Mouse (Mus musculus): ENCODE measurements around the gene Zfp523. TPM values are rescaled to one million over a fixed set of nuclear protein-coding genes. Genes with fewer than 3 reads are reported as not detected.
"Not testable (repeated sequence)": the region's sequence is repeated elsewhere in the genome, so short reads cannot be mapped to it uniquely, and the experiment has no call there.

The Zfp523 gene
- polyA plus RNA-seq, 1 experiment from 2014 or later: 32.4 TPM

GRCm38 (mm10) chr17:28204052-28204720, 27.3 kb downstream of the Zfp523 start:
- no peak overlapping the region for H3K27ac ChIP-seq (replicated peaks)
- H3K27me3 ChIP-seq (ENCODE audit: low read depth, poor library complexity, severe bottlenecking): peaks cover 15% of the 10 kb centered on the region
- peak; percentile 62 for DNase-seq (ENCODE audit: low spot score)
- H3K36me3 ChIP-seq: peaks cover 56% of the 10 kb centered on the region
- H3K4me3 ChIP-seq: no peak overlapping the region
- 38% methylated on average over 14 of the region's 14 CpGs for WGBS
- H3K9me3 ChIP-seq (replicated peaks): no peaks in the 10 kb centered on the region
- peaks cover 20% of the 10 kb centered on the region for H3K4me1 ChIP-seq

- no peak overlapping the region for H3K27ac ChIP-seq (replicated peaks)
- 89% methylated on average over 8 of the region's 8 CpGs for WGBS
- H3K36me3 ChIP-seq: peaks cover 43% of the 10 kb centered on the region
- peaks cover 15% of the 10 kb centered on the region for H3K27me3 ChIP-seq (ENCODE audit: low read depth, poor library complexity, severe bottlenecking)
- peaks cover 20% of the 10 kb centered on the region for H3K4me1 ChIP-seq
- H3K9me3 ChIP-seq (replicated peaks): no peaks in the 10 kb centered on the region
- no peak overlapping the region for H3K4me3 ChIP-seq
- no peak for DNase-seq (ENCODE audit: low spot score)
These were observed 28.5 kb downstream of the Zfp523 start for GRCm38 (mm10) chr17:28205443-28205842.

- Histone ChIP-seq H3K36me3 (peaks cover 27% of the 10 kb centered on the region), H3K27ac (replicated peaks) (peak overlapping the region; percentile 65), H3K9me3 (replicated peaks) (no peaks in the 10 kb centered on the region), H3K4me1 (peaks cover 20% of the 10 kb centered on the region), H3K27me3 (ENCODE audit: low read depth, poor library complexity, severe bottlenecking) (peaks cover 15% of the 10 kb centered on the region), H3K4me3 (peak overlapping the region; percentile 38; the same call in 1 of the 2 replicates)
- WGBS: 74% methylated on average over 8 of the region's 8 CpGs
- DNase-seq (ENCODE audit: low spot score): no peak
These were observed 30.2 kb downstream of the Zfp523 start for GRCm38 (mm10) chr17:28207092-28207491.

GRCm38 (mm10) chr17:28207591-28208313, 30.8 kb downstream of the Zfp523 start, which contains the start of gene Def6:
Def6 (plus strand) TSS chr17:28207778.
- peaks cover 20% of the 10 kb centered on the region for H3K4me1 ChIP-seq
- peak; percentile 69 for DNase-seq (ENCODE audit: low spot score)
- WGBS: 25% methylated on average over 26 of the region's 26 CpGs
- H3K27me3 ChIP-seq (ENCODE audit: low read depth, poor library complexity, severe bottlenecking): peaks cover 15% of the 10 kb centered on the region
- no peaks in the 10 kb centered on the region for H3K9me3 ChIP-seq (replicated peaks)
- peak within 1 kb of the TSS; percentile 38 for H3K4me3 ChIP-seq
- H3K36me3 ChIP-seq: peaks cover 20% of the 10 kb centered on the region
- peak within 1 kb of the TSS; percentile 65 for H3K27ac ChIP-seq (replicated peaks)

- DNase-seq (ENCODE audit: low spot score): no peak
- peak overlapping the region; percentile 65; the same call in 1 of the 2 replicates for H3K27ac ChIP-seq (replicated peaks)
- H3K9me3 ChIP-seq (replicated peaks): no peaks in the 10 kb centered on the region
- peaks cover 15% of the 10 kb centered on the region for H3K36me3 ChIP-seq
- peaks cover 15% of the 10 kb centered on the region for H3K27me3 ChIP-seq (ENCODE audit: low read depth, poor library complexity, severe bottlenecking)
- peak overlapping the region; percentile 38 for H3K4me3 ChIP-seq
- peaks cover 20% of the 10 kb centered on the region for H3K4me1 ChIP-seq
- 85% methylated on average over 8 of the region's 8 CpGs for WGBS
These were observed 31.3 kb downstream of the Zfp523 start for GRCm38 (mm10) chr17:28208314-28208612.

- H3K27me3 ChIP-seq (ENCODE audit: low read depth, poor library complexity, severe bottlenecking): peaks cover 15% of the 10 kb centered on the region
- no peak overlapping the region for H3K4me3 ChIP-seq
- peaks cover 9% of the 10 kb centered on the region for H3K36me3 ChIP-seq
- WGBS: 72% methylated on average over 4 of the region's 4 CpGs
- peaks cover 16% of the 10 kb centered on the region for H3K4me1 ChIP-seq
- H3K9me3 ChIP-seq (replicated peaks): no peaks in the 10 kb centered on the region
- no peak overlapping the region for H3K27ac ChIP-seq (replicated peaks)
- no peak for DNase-seq (ENCODE audit: low spot score)
These were observed 32.7 kb downstream of the Zfp523 start for GRCm38 (mm10) chr17:28209457-28210110.

- Histone ChIP-seq H3K4me1 (peaks cover 13% of the 10 kb centered on the region), H3K36me3 (no peaks in the 10 kb centered on the region), H3K4me3 (no peak overlapping the region), H3K27me3 (ENCODE audit: low read depth, poor library complexity, severe bottlenecking) (peaks cover 18% of the 10 kb centered on the region), H3K9me3 (replicated peaks) (no peaks in the 10 kb centered on the region), H3K27ac (replicated peaks) (0 out of 2 replicates have a peak overlapping the region, but pooled peaks have one; percentile 19)
- no peak for DNase-seq (ENCODE audit: low spot score)
- 81% methylated on average over 6 of the region's 6 CpGs for WGBS
These were observed 35.0 kb downstream of the Zfp523 start for GRCm38 (mm10) chr17:28211921-28212341.

- DNase-seq (ENCODE audit: low spot score): no peak
- Histone ChIP-seq H3K4me3 (no peak overlapping the region), H3K27me3 (ENCODE audit: low read depth, poor library complexity, severe bottlenecking) (peaks cover 23% of the 10 kb centered on the region), H3K9me3 (replicated peaks) (no peaks in the 10 kb centered on the region), H3K27ac (replicated peaks) (0 out of 2 replicates have a peak overlapping the region, but pooled peaks have one; percentile 19), H3K36me3 (no peaks in the 10 kb centered on the region), H3K4me1 (peaks cover 9% of the 10 kb centered on the region)
- WGBS: 78% methylated on average over 9 of the region's 9 CpGs
These were observed 35.5 kb downstream of the Zfp523 start for GRCm38 (mm10) chr17:28212391-28212790.

- H3K4me1 ChIP-seq: peaks cover 10% of the 10 kb centered on the region
- H3K36me3 ChIP-seq: no peaks in the 10 kb centered on the region
- H3K4me3 ChIP-seq: no peak overlapping the region
- no peak overlapping the region for H3K27ac ChIP-seq (replicated peaks)
- H3K9me3 ChIP-seq (replicated peaks): no peaks in the 10 kb centered on the region
- WGBS: 37% methylated on average over 4 of the region's 4 CpGs
- DNase-seq (ENCODE audit: low spot score): no peak
- H3K27me3 ChIP-seq (ENCODE audit: low read depth, poor library complexity, severe bottlenecking): peaks cover 23% of the 10 kb centered on the region
These were observed 36.3 kb downstream of the Zfp523 start for GRCm38 (mm10) chr17:28213236-28213635.

- no peak overlapping the region for H3K27ac ChIP-seq (replicated peaks)
- peaks cover 13% of the 10 kb centered on the region for H3K4me1 ChIP-seq
- WGBS: 84% methylated on average over 9 of the region's 9 CpGs
- peaks cover 14% of the 10 kb centered on the region; the same call in 1 of the 2 replicates for H3K27me3 ChIP-seq (ENCODE audit: low read depth, poor library complexity, severe bottlenecking)
- no peaks in the 10 kb centered on the region for H3K36me3 ChIP-seq
- no peak overlapping the region for H3K4me3 ChIP-seq
- no peaks in the 10 kb centered on the region for H3K9me3 ChIP-seq (replicated peaks)
- DNase-seq (ENCODE audit: low spot score): no peak
These were observed 39.9 kb downstream of the Zfp523 start for GRCm38 (mm10) chr17:28216791-28217190.

- Histone ChIP-seq H3K27me3 (ENCODE audit: low read depth, poor library complexity, severe bottlenecking) (peaks cover 26% of the 10 kb centered on the region), H3K36me3 (no peaks in the 10 kb centered on the region), H3K9me3 (replicated peaks) (no peaks in the 10 kb centered on the region), H3K4me1 (peaks cover 16% of the 10 kb centered on the region), H3K27ac (replicated peaks) (peak overlapping the region; percentile 35), H3K4me3 (peak overlapping the region; percentile 23; the same call in 1 of the 2 replicates)
- 28% methylated on average over 23 of the region's 23 CpGs for WGBS
- peak; percentile 26 for DNase-seq (ENCODE audit: low spot score)
These were observed 41.1 kb downstream of the Zfp523 start for GRCm38 (mm10) chr17:28217721-28218649.

GRCm38 (mm10) chr17:28222463-28222862, 45.5 kb downstream of the Zfp523 start:
- H3K27ac ChIP-seq (replicated peaks); H3K36me3 ChIP-seq; H3K4me3 ChIP-seq; H3K9me3 ChIP-seq (replicated peaks); DNase-seq (ENCODE audit: low spot score): not testable (repeated sequence)
- Histone ChIP-seq H3K27me3 (ENCODE audit: low read depth, poor library complexity, severe bottlenecking) (peaks cover 35% of the 10 kb centered on the region), H3K4me1 (peaks cover 37% of the 10 kb centered on the region)
- 94% methylated on average over 10 of the region's 10 CpGs for WGBS

All from midbrain, embryonic 10.5 days (tissue).